In genomic region chr7:25725886-25726285, GRCm38 (mm10) we compare ENCODE assay signal across 10 mouse cellular contexts.
"Had no signal": no experiment of that assay in that cellular context is flagged by ENCODE, and none has a peak within 500 bp of the region (broad histone marks: within the 10 kb centered on the region; RNA-seq: fewer than 3 reads in every experiment).

No protein-coding gene starts in this region.

- DNase-seq: kidney, adult 2 months; kidney, postnatal 25 days; layer of hippocampus, adult 9-11 months; left cerebral cortex, postnatal 4 days; liver, postnatal 0 days; lung, embryonic 14.5 days; retina, postnatal 1 day; right cerebral cortex, postnatal 14 days; right cerebral cortex, postnatal 4 days; thymus, adult 2 months had no signal
